Mouse (Mus musculus) adrenal gland, adult 2 months (tissue): ENCODE data around the gene Srrm4. TPM values are rescaled to one million over a fixed set of nuclear protein-coding genes. Genes with fewer than 3 reads are reported as not detected.
A peak's percentile ranks its signal among the peaks of the same experiment; 100 is the strongest.

Experiments
- DNase-seq: peaks from one replicate; pipeline ENCODE4 v3.0.0; 2021
- polyA plus RNA-seq: library from polyadenylated mRNA; depleted of rRNA; stranded (reverse); fragments of >200 nt; gene quantifications from 2 replicates; pipeline ENCODE4 v1.2.3, GENCODE M21; 2012
- total RNA-seq, 2 experiments: library from RNA; stranded (reverse); gene quantifications; 2 replicates each; pipeline ENCODE4 v1.2.3; 2021

Srrm4 gene
- total and polyA plus RNA-seq, 3 experiments = 1.1 to 1.4 (median 1.2) TPM

DNA sequence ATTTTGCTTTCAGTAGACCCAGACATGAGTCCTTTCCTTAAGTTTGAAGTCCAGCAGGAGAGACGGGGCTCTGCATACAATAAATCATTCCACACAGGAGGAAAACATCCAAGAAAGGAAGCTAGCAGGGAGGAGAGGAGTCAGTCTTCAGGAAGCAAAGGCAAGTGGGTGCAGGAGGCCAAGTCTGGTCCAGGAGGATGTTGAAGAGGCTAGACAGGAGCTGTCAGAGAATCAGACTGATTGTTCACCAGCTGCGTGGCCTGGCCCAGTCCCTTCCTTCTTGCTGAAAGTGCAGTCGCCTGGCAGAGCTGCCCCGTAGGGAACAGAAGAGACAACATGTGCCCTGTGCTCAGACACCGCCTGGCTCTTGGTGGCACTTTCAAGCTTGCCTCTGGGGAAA lies 100.8 kb downstream of the Srrm4 start:
- DNase-seq = peak; percentile 25

DNA sequence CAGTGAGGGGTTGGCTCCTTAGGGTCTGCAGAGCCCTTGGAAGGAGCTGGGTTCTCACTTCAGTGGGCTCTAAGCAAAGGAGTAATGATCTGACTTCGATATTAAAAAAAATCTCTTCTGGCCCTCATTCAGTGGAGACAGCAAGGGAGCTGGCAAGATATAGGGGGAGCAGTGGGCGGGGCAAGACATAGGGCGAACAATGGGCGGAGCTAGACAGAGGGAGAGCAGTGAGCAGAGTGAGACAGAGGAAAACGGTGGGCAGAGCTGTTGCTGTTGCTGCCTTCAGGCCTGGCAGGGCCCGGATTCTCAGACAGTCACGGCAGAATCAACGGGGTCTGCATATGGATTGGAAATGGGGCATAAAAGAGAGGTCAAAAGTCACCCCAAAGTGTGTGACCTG lies 102.0 kb downstream of the Srrm4 start:
- DNase-seq = no peak

- DNase-seq = peak; percentile 18
These were observed 105.5 kb downstream of the Srrm4 start for GRCm38 (mm10) chr5:116486135-116486534.

- peak; percentile 72 for DNase-seq
These were observed 106.5 kb downstream of the Srrm4 start for GRCm38 (mm10) chr5:116485069-116485468.

GRCm38 (mm10) chr5:116484236-116484635 lies 107.4 kb downstream of the Srrm4 start:
- no peak for DNase-seq

GRCm38 (mm10) chr5:116478607-116479371 lies 112.8 kb downstream of the Srrm4 start:
- DNase-seq = no peak

DNA sequence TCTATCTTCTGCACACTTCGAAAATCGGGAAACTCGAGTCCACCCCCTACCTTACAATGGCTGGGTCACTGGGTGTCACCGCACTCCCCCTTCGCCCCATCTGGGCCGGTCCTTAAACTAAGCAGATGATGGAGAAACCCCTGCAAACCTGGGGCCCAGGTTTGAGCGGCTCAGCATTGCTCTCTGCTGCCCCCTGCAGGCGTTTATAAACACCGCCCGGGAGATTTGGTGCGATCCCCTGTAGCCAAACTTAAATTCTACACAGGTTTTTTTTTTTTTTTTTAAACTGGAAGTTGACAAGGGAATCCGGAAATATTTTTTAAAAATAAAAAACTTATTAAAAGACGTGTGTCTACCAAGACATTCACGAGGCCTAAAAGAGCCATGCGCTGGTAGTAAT lies 115.6 kb downstream of the Srrm4 start:
- DNase-seq = peak; percentile 18

- DNase-seq = no peak
These were observed 130.1 kb downstream of the Srrm4 start for GRCm38 (mm10) chr5:116461354-116462042.

GRCm38 (mm10) chr5:116459970-116460369 lies 131.6 kb downstream of the Srrm4 start:
- DNase-seq = no peak

- no peak for DNase-seq
These were observed 133.8 kb downstream of the Srrm4 start for GRCm38 (mm10) chr5:116457791-116458190.

DNA sequence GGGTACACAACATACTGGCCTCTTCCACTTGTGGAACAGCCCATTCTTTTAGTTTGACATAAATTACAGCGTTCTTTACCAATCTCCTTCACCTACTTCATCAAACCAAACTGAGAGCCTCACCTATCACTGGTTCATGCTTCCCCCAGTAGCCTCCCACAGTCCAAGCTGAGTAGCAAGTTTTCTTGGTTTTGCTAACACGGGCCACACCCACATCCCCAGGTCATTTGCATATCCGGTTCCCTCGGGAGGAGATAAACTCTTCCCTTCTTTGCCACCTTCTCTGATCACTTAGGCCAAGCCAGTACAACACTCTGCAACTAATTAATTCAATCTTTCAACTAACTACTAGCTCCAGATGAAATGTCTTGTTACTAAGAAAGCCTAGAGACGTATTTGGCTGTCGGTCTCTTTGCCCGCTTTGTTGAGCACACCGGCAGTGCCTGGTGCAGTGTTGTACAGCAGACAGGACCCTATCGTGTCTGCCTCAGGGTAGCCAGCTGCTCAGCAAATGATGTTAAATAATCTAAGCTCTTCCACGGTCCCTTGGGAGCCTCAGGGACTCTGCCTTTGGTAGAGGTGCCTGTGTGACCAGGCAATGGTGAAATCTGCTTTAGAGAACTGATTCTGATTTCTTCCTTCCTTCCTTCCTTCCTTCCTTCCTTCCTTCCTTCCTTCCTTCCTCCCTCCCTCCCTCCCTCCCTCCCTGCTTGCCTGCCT lies 134.7 kb downstream of the Srrm4 start:
- no peak for DNase-seq

- DNase-seq = peak; percentile 83
These were observed 138.2 kb downstream of the Srrm4 start for GRCm38 (mm10) chr5:116453401-116453851.

DNA sequence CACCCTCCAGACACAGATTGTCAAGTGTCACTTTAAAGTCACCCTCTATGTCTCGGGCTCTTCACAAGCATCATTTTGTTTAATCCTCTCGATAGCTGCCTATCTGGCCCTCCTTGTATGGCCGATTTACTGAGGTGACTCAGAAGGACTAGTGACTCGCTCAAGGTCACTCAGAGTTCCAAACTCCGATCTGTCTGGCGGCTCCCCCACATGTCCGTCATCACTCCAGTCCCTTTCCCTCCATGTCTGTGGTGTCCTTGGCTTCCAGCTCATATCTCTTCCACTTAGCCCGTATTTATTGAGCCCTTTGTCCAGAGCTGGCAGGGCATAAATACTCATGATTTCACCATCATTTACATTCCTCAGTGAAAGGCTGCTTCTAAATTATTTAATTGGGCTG lies 140.7 kb downstream of the Srrm4 start:
- peak; percentile 82 for DNase-seq

DNA sequence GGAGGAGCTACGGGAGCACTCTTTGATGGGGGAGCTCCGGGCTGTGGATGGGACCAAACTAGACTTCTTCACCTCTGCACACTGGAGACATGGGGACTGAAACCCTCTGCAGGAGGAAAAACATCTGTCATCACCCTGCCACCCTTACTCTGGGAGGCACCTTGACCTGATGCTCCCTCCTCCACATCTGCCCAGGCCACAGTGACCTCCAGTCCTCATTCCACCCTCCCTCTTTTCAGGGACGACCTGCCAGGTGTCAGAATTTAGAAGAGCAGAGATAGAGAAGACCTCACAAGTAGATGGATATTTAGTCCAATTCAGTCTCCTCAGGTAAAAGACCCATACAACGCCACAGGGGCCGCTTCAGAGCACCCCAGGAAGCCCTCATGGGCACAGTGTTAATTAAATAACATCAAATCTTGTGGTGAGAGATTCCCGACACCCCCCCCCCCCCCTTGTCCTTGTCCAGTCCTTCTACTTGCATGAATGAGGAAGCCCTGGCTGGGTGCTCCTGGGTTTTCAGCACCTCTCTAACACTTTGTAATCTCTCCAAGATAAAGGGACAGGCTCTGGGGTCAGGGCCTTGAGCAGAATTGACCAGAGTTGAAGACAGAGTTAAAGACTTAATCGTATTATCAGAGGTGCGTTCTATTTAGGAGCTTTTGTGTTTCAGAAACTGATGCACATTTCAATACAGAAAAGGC lies 141.9 kb downstream of the Srrm4 start:
- DNase-seq = no peak

- DNase-seq = no peak
These were observed 143.0 kb downstream of the Srrm4 start for GRCm38 (mm10) chr5:116448409-116449191.

DNA sequence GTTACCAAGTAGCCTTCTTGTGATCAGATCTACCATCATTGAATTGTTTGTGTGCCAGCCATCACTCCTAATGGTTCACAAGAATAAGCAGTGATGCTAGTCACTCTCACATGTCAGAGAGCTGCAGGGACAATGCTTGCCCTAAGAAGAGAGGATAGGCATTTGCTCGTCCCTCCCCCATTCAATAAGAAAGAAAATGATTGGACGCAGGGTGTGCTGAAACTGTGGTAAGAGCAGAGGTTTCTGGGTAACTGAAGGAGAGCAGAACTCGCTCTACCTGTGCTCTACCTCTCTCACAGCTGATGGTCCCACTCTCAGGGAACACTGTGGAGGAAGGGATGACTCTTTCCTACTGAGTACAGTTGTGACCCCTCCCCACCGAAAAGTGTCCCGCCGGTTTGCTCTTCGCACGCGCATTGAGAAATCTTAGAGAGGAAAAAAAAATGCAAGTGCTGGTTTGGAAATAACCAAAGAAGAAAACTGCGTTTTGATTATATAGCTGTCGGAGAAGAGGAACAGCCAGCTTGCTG lies 143.7 kb downstream of the Srrm4 start:
- no peak for DNase-seq

GRCm38 (mm10) chr5:116446552-116446951 lies 145.1 kb downstream of the Srrm4 start:
- no peak for DNase-seq

- DNase-seq = no peak
These were observed 145.8 kb downstream of the Srrm4 start for GRCm38 (mm10) chr5:116445634-116446367.

DNA sequence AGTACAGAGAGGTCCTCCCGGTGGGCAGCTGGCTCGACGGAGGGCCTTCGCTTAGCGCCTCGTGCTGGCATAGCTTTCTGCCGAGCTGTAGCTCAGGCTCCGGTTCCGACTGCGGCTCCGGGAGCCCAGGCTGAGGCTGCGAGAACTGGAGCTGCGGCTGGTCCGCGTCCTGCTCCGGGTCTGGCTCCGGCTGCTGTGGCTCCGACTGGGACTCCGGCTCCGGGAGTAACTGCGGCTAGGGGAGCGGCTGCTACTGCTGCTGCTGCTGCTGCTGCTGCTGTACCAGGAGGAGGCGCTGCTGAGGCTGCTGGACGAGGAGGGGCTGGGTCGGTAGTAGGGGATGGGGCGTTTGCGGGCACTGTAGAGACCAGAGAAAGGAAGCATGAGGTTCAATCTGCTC lies 147.1 kb downstream of the Srrm4 start:
- no peak for DNase-seq

- no peak for DNase-seq
These were observed 148.1 kb downstream of the Srrm4 start for GRCm38 (mm10) chr5:116443459-116443940.
